Mouse (Mus musculus) midbrain, embryonic 12.5 days (tissue): Measurements from ENCODE around the gene Psmd11. TPM values are rescaled to one million over a fixed set of nuclear protein-coding genes. Genes with fewer than 3 reads are reported as not detected.
"Not testable (repeated sequence)": the region's sequence is repeated elsewhere in the genome, so short reads cannot be mapped to it uniquely, and the experiment has no call there.

ENCODE experiments used
- ATAC-seq: fragments of 200-750 bp; cut with Nextera tagmentation; 2 replicates; pipeline ENCODE4 v1.8.0; 2017; ENCODE audit warnings: low read depth, moderate TSS enrichment, moderate library complexity; ENCODE audit not compliant: low FRiP score
- H3K27ac ChIP-seq: fragments of 300-500 bp; sonication (generic); replicated peaks from 2 replicates; pipeline ENCODE4 v1.5.1; 2016; ENCODE audit warnings: mild to moderate bottlenecking
- H3K27me3 ChIP-seq: fragments of 300-500 bp; sonication (generic); 2 replicates; pipeline ENCODE4 v1.6.1; 2016; ENCODE audit warnings: mild to moderate bottlenecking
- H3K36me3 ChIP-seq: fragments of 300-500 bp; sonication (generic); 2 replicates; pipeline ENCODE4 v1.6.1; 2016
- H3K4me1 ChIP-seq: fragments of 300-500 bp; sonication (generic); 2 replicates; pipeline ENCODE4 v1.6.1; 2016
- H3K4me2 ChIP-seq: fragments of 300-500 bp; sonication (generic); replicated peaks from 2 replicates; pipeline ENCODE4 v1.6.1; 2016; ENCODE audit warnings: mild to moderate bottlenecking, moderate library complexity
- H3K4me3 ChIP-seq: fragments of 300-500 bp; sonication (generic); 2 replicates; pipeline ENCODE4 v1.5.1; 2016; ENCODE audit warnings: mild to moderate bottlenecking
- H3K9ac ChIP-seq: fragments of 300-500 bp; sonication (generic); replicated peaks from 2 replicates; pipeline ENCODE4 v1.6.1; 2016; ENCODE audit warnings: mild to moderate bottlenecking, moderate library complexity
- H3K9me3 ChIP-seq: fragments of 300-500 bp; sonication (generic); 2 replicates; pipeline ENCODE4 v1.6.1; 2016; ENCODE audit warnings: mild to moderate bottlenecking
- WGBS: fragments of 180-500 bp; shearing (Covaris S2); methylation state at CpG from one replicate; pipeline ENCODE4 v1.1.7; 2016; 5-methylcytosine and 5-hydroxymethylcytosine counted together
- polyA plus RNA-seq: library from polyadenylated mRNA; unstranded; fragments of >200 nt; fragmentation: Nextera tagmentation; extraction: Ambion mirVana; gene quantifications from 2 replicates; pipeline ENCODE4 v1.2.1, GENCODE M21; 2016

Psmd11 gene
- polyA plus RNA-seq: 347 and 348 TPM in 2 replicates

GRCm38 (mm10) chr11:80428381-80429008 lies at the start of gene Psmd11:
TSS of gene Psmd11 (plus strand) at chr11:80428615.
- under 1% methylated on average over 57 of the region's 58 CpGs for WGBS

GRCm38 (mm10) chr11:80379184-80379583 lies 49.2 kb upstream of the Psmd11 start:
- not testable (repeated sequence) for ATAC-seq, H3K27me3 ChIP-seq, H3K27ac ChIP-seq, H3K9ac ChIP-seq, H3K4me2 ChIP-seq, H3K9me3 ChIP-seq, H3K4me1 ChIP-seq, H3K4me3 ChIP-seq, H3K36me3 ChIP-seq
- 95% methylated on average over 7 of the region's 7 CpGs for WGBS

More at GRCm38 (mm10) chr11:80428381-80429008, at the start of gene Psmd11:
- peak within 1 kb of the TSS; percentile 76 for H3K4me2 ChIP-seq
- peak; percentile 100 for ATAC-seq
- no peaks in the 10 kb centered on the region for H3K9me3 ChIP-seq
- peak within 1 kb of the TSS; percentile 97 for H3K9ac ChIP-seq
- peaks cover 9% of the 10 kb centered on the region for H3K4me1 ChIP-seq
- H3K27me3 ChIP-seq: no peaks in the 10 kb centered on the region
- H3K27ac ChIP-seq: peak within 1 kb of the TSS; percentile 90
- H3K36me3 ChIP-seq: peaks cover 18% of the 10 kb centered on the region
- peak within 1 kb of the TSS; percentile 100 for H3K4me3 ChIP-seq

GRCm38 (mm10) chr11:80382626-80383018 lies 45.8 kb upstream of the Psmd11 start:
- H3K4me3 ChIP-seq: peak overlapping the region; percentile 92
- peak overlapping the region; percentile 88 for H3K27ac ChIP-seq
- whole genome bisulfite sequencing: 6% methylated on average over 12 of the region's 12 CpGs
- H3K4me1 ChIP-seq: peaks cover 25% of the 10 kb centered on the region
- no peaks in the 10 kb centered on the region for H3K27me3 ChIP-seq
- H3K9me3 ChIP-seq: no peaks in the 10 kb centered on the region
- ATAC-seq: no peak
- peaks cover 15% of the 10 kb centered on the region for H3K36me3 ChIP-seq
- peak overlapping the region; percentile 69 for H3K4me2 ChIP-seq
- peak overlapping the region; percentile 67 for H3K9ac ChIP-seq

- Histone ChIP-seq H3K9me3 (no peaks in the 10 kb centered on the region), H3K27ac (peak within 1 kb of the TSS; percentile 88), H3K36me3 (peaks cover 20% of the 10 kb centered on the region), H3K9ac (peak within 1 kb of the TSS; percentile 97), H3K4me2 (peak within 1 kb of the TSS; percentile 84), H3K4me1 (peaks cover 25% of the 10 kb centered on the region), H3K27me3 (no peaks in the 10 kb centered on the region), H3K4me3 (peak within 1 kb of the TSS; percentile 92)
- WGBS: under 1% methylated on average over 33 of the region's 33 CpGs
- peak; percentile 95 for ATAC-seq
Measured at GRCm38 (mm10) chr11:80383019-80383625, 45.3 kb upstream of the Psmd11 start, which contains the start of gene Zfp207. TSS of gene Zfp207 (plus strand) at chr11:80383279.

GRCm38 (mm10) chr11:80383626-80384046 lies 44.8 kb upstream of the Psmd11 start:
- peak overlapping the region; percentile 69 for H3K4me2 ChIP-seq
- H3K9me3 ChIP-seq: no peaks in the 10 kb centered on the region
- no peaks in the 10 kb centered on the region for H3K27me3 ChIP-seq
- peak; percentile 13; the same call in 1 of the 2 replicates for ATAC-seq
- H3K4me3 ChIP-seq: peak overlapping the region; percentile 92
- peak overlapping the region; percentile 88 for H3K27ac ChIP-seq
- peaks cover 24% of the 10 kb centered on the region for H3K36me3 ChIP-seq
- peak overlapping the region; percentile 97 for H3K9ac ChIP-seq
- under 1% methylated on average over 20 of the region's 20 CpGs for WGBS
- peaks cover 25% of the 10 kb centered on the region for H3K4me1 ChIP-seq

GRCm38 (mm10) chr11:80384461-80384860 lies 44.0 kb upstream of the Psmd11 start:
- peaks cover 30% of the 10 kb centered on the region for H3K36me3 ChIP-seq
- peak overlapping the region; percentile 92 for H3K4me3 ChIP-seq
- H3K4me2 ChIP-seq: peak overlapping the region; percentile 84
- ATAC-seq: no peak
- no peaks in the 10 kb centered on the region for H3K27me3 ChIP-seq
- peaks cover 25% of the 10 kb centered on the region for H3K4me1 ChIP-seq
- H3K9ac ChIP-seq: peak overlapping the region; percentile 58
- no peak overlapping the region for H3K27ac ChIP-seq
- no peaks in the 10 kb centered on the region for H3K9me3 ChIP-seq

- H3K27me3 ChIP-seq: no peaks in the 10 kb centered on the region
- no peak for ATAC-seq
- H3K36me3 ChIP-seq: peaks cover 35% of the 10 kb centered on the region
- peak overlapping the region; percentile 84 for H3K4me2 ChIP-seq
- H3K9me3 ChIP-seq: no peaks in the 10 kb centered on the region
- peaks cover 25% of the 10 kb centered on the region for H3K4me1 ChIP-seq
- 67% methylated on average over 4 of the region's 4 CpGs for WGBS
- no peak overlapping the region for H3K27ac ChIP-seq
- H3K4me3 ChIP-seq: peak overlapping the region; percentile 92
- H3K9ac ChIP-seq: peak overlapping the region; percentile 58
Measured at GRCm38 (mm10) chr11:80385055-80385454, 43.4 kb upstream of the Psmd11 start.

GRCm38 (mm10) chr11:80386790-80387189 lies 41.6 kb upstream of the Psmd11 start:
- Histone ChIP-seq H3K4me2 (peak overlapping the region; percentile 84), H3K27ac (no peak overlapping the region), H3K9me3 (no peaks in the 10 kb centered on the region), H3K27me3 (no peaks in the 10 kb centered on the region), H3K4me1 (peaks cover 25% of the 10 kb centered on the region), H3K9ac (no peak overlapping the region), H3K4me3 (no peak overlapping the region), H3K36me3 (peaks cover 48% of the 10 kb centered on the region)
- 79% methylated on average over 2 of the region's 2 CpGs for WGBS
- ATAC-seq: no peak

- no peak for ATAC-seq
- Histone ChIP-seq H3K4me1 (peaks cover 20% of the 10 kb centered on the region), H3K27me3 (no peaks in the 10 kb centered on the region), H3K4me2 (no peak overlapping the region), H3K9me3 (no peaks in the 10 kb centered on the region), H3K27ac (no peak overlapping the region), H3K36me3 (peaks cover 66% of the 10 kb centered on the region), H3K4me3 (no peak overlapping the region), H3K9ac (no peak overlapping the region)
- 87% methylated on average over 1 of the region's 1 CpGs for WGBS
Measured at GRCm38 (mm10) chr11:80389885-80390284, 38.5 kb upstream of the Psmd11 start.

- Histone ChIP-seq H3K36me3 (peaks cover 77% of the 10 kb centered on the region), H3K4me2 (no peak overlapping the region), H3K4me3 (no peak overlapping the region), H3K27ac (no peak overlapping the region), H3K4me1 (peaks cover 4% of the 10 kb centered on the region), H3K9ac (no peak overlapping the region), H3K27me3 (no peaks in the 10 kb centered on the region), H3K9me3 (no peaks in the 10 kb centered on the region)
- 95% methylated on average over 2 of the region's 2 CpGs for WGBS
- no peak for ATAC-seq
Measured at GRCm38 (mm10) chr11:80391407-80392120, 36.9 kb upstream of the Psmd11 start.

GRCm38 (mm10) chr11:80395930-80396329 lies 32.5 kb upstream of the Psmd11 start:
- no peaks in the 10 kb centered on the region for H3K27me3 ChIP-seq
- no peaks in the 10 kb centered on the region for H3K9me3 ChIP-seq
- H3K4me1 ChIP-seq: no peaks in the 10 kb centered on the region
- no peak overlapping the region for H3K27ac ChIP-seq
- ATAC-seq: no peak
- no peak overlapping the region for H3K4me2 ChIP-seq
- no peak overlapping the region for H3K4me3 ChIP-seq
- no peak overlapping the region for H3K9ac ChIP-seq
- 96% methylated on average over 3 of the region's 3 CpGs for WGBS
- H3K36me3 ChIP-seq: peaks cover 71% of the 10 kb centered on the region

GRCm38 (mm10) chr11:80396617-80397016 lies 31.8 kb upstream of the Psmd11 start:
- H3K36me3 ChIP-seq: peaks cover 69% of the 10 kb centered on the region

More at GRCm38 (mm10) chr11:80396617-80397016, 31.8 kb upstream of the Psmd11 start:
- no peak overlapping the region for H3K4me3 ChIP-seq
- no peaks in the 10 kb centered on the region for H3K9me3 ChIP-seq
- H3K4me2 ChIP-seq: no peak overlapping the region
- no peaks in the 10 kb centered on the region for H3K4me1 ChIP-seq
- no peak overlapping the region for H3K9ac ChIP-seq
- H3K27me3 ChIP-seq: no peaks in the 10 kb centered on the region
- no peak overlapping the region for H3K27ac ChIP-seq
- no peak for ATAC-seq
- 92% methylated on average over 4 of the region's 4 CpGs for WGBS
